Mouse (Mus musculus): ENCODE results near the gene Msx1. TPM values are rescaled to one million over a fixed set of nuclear protein-coding genes. Genes with fewer than 3 reads are reported as not detected.

The Msx1 gene
- polyA plus RNA-seq, 2 experiments: 81.2 to 122 TPM

DNA sequence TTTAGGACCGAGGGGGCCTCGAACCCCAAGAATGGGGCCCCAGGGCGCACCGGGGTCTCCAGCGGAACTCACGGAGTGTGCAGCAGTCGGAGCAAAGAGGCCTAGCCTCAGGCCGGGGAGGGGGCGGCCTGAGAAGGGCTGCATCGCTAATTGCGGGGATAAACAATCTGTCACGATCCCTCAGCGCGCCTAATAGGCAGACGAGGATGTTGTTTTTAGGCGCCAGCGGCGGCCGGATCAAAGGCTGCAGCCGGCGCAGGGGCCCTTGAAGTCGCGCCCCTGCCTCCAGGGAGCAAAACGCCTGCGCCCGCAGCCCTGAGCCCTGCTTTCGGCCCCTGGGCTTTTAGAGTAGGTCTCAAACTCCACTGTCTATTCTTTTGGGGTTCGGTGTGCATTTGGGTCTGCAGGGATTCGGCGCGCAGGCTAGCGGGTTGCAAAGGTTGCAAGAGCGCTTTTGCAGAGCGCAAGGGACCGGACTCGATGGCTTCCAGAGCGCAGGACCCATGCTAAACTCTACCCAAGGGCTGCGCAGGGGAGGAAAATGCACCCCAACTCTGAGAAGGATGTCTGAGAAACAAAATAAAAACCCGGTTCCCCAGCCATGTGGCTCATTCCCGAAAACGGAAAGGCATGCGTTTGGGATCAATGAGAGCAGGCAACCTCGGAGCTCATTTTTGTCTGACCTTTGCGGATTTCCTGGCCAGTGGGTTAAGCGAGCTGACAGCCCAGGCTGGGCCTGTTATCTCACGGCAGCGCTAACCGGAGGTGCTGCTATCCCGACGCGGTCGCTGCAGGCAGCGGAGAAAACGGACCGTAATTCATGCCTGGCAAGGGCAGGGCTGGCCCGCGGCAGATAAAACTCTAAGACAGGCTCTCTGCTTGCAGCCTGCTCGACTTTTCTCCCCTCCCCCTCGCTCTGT, 2.6 kb upstream of the Msx1 start:
- H3K9ac ChIP-seq (ENCODE audit: low read depth, low read length, severe bottlenecking): peak overlapping the region; percentile 51
- no peaks in the 10 kb centered on the region for H3K9me3 ChIP-seq (ENCODE audit: control insufficient read depth, low read length)
- H3K4me1 ChIP-seq (ENCODE audit: control insufficient read depth, insufficient read depth, low read length): peaks cover 20% of the 10 kb centered on the region
- H3K4me2 ChIP-seq (replicated peaks; ENCODE audit: low read depth, low read length, severe bottlenecking): peak overlapping the region; percentile 84
- H3K27me3 ChIP-seq (ENCODE audit: control insufficient read depth, insufficient read depth, low read length): peaks cover 76% of the 10 kb centered on the region
- no peaks in the 10 kb centered on the region for H3K36me3 ChIP-seq (ENCODE audit: control insufficient read depth, insufficient read depth, low read length)
- DNase-seq (ENCODE audit: low spot score) (no peak), ATAC-seq (ENCODE audit: low FRiP score, low read depth) (no peak)
- 3% methylated on average over 59 of the region's 59 CpGs for WGBS
- H3K27ac ChIP-seq (replicated peaks; ENCODE audit: low read depth, low read length): peak overlapping the region; percentile 64
- peak overlapping the region; percentile 60 for H3K4me3 ChIP-seq (replicated peaks; ENCODE audit: low read length)
- no peak for TF ChIP-seq POLR2A (IDR thresholded peaks at IDR 0.05; ENCODE audit: borderline replicate concordance, extremely low read depth, insufficient read depth, insufficient read length)

DNA sequence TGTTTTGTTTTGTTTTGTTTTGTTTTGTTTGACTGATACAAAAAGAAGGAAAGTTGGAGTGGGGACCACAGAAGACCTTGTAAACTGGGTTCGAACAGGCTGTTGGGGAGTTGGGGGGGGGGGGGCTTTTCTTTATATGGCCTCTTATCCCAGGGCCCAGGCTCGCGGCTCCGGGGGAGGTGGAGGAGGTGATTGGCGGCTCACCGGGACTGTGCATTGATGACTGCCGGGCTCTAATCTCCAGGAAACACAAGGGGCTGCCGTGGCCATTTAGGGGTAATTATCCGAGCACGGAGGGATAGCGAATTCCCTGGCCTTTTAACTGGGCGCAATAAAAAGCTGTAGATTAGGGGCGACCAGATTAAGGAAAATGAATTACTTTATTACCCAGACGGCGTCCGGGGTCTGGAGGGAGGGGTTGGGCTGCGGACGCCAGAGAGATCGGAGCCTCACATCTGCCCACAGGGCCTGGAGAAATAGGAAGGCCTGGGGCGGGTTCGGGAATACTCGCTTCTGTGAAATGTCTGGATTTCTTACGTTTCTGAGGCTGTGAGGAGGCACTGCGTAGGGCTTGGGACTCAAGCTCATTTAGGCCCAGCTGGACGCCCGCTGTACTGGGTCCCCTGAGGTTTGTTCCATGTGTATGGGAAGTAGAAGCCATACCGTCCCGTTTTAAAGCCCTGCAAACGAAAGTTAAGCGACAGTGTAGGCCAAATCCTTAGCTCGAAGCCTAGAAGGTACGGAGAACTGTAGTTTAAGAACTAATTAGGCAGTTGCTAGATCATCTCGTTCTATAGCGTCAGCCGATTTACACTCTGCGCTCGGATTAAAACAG, 1.4 kb upstream of the Msx1 start:
- Histone ChIP-seq H3K27me3 (ENCODE audit: control insufficient read depth, insufficient read depth, low read length) (peaks cover 69% of the 10 kb centered on the region), H3K4me2 (replicated peaks; ENCODE audit: low read depth, low read length, severe bottlenecking) (peak overlapping the region; percentile 84)

DNA sequence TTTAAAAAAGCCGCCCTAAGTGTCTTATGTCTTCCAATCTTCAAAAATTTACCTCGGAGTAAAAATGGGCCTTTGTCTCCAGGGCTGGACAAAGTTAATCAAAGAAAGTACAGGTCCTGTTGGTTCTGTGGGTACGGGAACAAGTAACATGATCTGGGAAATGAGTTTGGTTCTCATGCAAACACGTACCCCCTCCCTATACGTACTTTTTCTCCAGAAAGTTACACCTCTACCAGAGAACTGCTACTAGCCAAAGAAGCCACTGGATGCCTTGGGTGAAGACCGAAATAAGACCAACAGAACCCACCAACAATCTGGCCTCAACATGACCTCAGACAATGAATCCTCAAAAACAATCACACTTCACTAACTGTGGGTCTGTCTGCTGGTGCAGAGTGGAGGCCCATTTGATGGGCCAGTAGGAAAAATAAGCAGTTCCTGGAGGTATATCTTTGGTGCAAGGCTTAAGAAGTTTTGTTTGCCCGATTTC, 773 bp upstream of the Msx1 start:
- Histone ChIP-seq H3K4me3 (replicated peaks; ENCODE audit: low read length) (peak overlapping the region; percentile 60), H3K4me2 (replicated peaks; ENCODE audit: low read depth, low read length, severe bottlenecking) (peak overlapping the region; percentile 84), H3K27me3 (ENCODE audit: control insufficient read depth, insufficient read depth, low read length) (peaks cover 66% of the 10 kb centered on the region), H3K4me1 (ENCODE audit: control insufficient read depth, insufficient read depth, low read length) (peaks cover 24% of the 10 kb centered on the region), H3K36me3 (ENCODE audit: control insufficient read depth, insufficient read depth, low read length) (0 out of 2 replicates have a peak, but pooled peaks cover 3% of the 10 kb centered on the region), H3K9ac (ENCODE audit: low read depth, low read length, severe bottlenecking) (no peak overlapping the region), H3K9me3 (ENCODE audit: control insufficient read depth, low read length) (no peaks in the 10 kb centered on the region), H3K27ac (replicated peaks; ENCODE audit: low read depth, low read length) (peak overlapping the region; percentile 62; the same call in 1 of the 2 replicates)
- DNase-seq (ENCODE audit: low spot score) (no peak), ATAC-seq (ENCODE audit: low FRiP score, low read depth) (no peak)
- WGBS: 8% methylated on average over 7 of the region's 7 CpGs
- no peak for TF ChIP-seq POLR2A (IDR thresholded peaks at IDR 0.05; ENCODE audit: borderline replicate concordance, extremely low read depth, insufficient read depth, insufficient read length)

More for the DNA sequence above, 1.4 kb upstream of the Msx1 start:
- no peak for TF ChIP-seq POLR2A (IDR thresholded peaks at IDR 0.05; ENCODE audit: borderline replicate concordance, extremely low read depth, insufficient read depth, insufficient read length)
- Histone ChIP-seq H3K4me1 (ENCODE audit: control insufficient read depth, insufficient read depth, low read length) (peaks cover 24% of the 10 kb centered on the region), H3K9ac (ENCODE audit: low read depth, low read length, severe bottlenecking) (peak overlapping the region; percentile 51), H3K9me3 (ENCODE audit: control insufficient read depth, low read length) (no peaks in the 10 kb centered on the region), H3K36me3 (ENCODE audit: control insufficient read depth, insufficient read depth, low read length) (0 out of 2 replicates have a peak, but pooled peaks cover 3% of the 10 kb centered on the region), H3K4me3 (replicated peaks; ENCODE audit: low read length) (peak overlapping the region; percentile 60), H3K27ac (replicated peaks; ENCODE audit: low read depth, low read length) (peak overlapping the region; percentile 64)
- ATAC-seq (ENCODE audit: low FRiP score, low read depth): no peak
- 1% methylated on average over 37 of the region's 37 CpGs for WGBS
- DNase-seq (ENCODE audit: low spot score): peak; percentile 21

DNA sequence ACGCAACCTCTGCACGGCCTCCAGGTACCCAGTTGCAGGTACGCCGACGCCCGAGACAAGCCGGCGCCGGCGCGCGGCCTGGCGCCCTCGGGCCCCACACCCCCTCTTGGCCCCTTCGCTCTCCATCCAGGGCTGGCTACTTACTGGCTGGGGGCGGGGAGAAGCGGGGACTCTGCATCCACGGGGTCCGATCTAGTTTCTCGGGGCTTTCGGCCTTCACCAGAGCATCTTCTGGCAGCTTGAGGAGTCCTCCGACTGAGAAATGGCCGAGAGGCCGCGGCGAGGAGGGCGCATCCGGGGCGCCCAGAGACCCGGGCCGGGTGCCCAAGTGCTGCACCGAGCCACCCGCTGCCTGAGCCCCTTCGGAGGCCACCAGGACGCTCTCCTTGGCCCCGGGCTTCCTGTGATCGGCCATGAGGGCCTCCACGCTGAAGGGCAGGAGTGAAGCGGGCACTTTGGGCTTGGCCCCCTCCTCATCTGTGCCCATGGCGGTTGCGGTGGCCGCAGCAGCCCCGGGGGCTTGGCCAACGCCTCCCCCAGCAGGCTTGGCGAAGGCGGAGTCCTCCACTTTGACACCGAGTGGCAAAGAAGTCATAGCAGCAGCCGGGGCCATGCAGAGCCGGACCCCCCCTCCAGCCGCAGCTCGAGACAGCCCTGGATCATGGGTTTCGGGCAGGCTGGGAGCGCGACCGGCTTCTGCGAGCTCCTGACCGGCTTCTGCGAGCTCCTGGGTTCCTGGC, 492 bp downstream of the Msx1 start:
- H3K9me3 ChIP-seq (ENCODE audit: control insufficient read depth, low read length): no peaks in the 10 kb centered on the region
- peak overlapping the region; percentile 60 for H3K4me3 ChIP-seq (replicated peaks; ENCODE audit: low read length)
- H3K4me2 ChIP-seq (replicated peaks; ENCODE audit: low read depth, low read length, severe bottlenecking): peak overlapping the region; percentile 84
- WGBS: 0% methylated on average over 38 of the region's 58 CpGs
- no peak for DNase-seq (ENCODE audit: low spot score)
- peak overlapping the region; percentile 81 for H3K9ac ChIP-seq (ENCODE audit: low read depth, low read length, severe bottlenecking)
- peaks cover 66% of the 10 kb centered on the region for H3K27me3 ChIP-seq (ENCODE audit: control insufficient read depth, insufficient read depth, low read length)
- H3K4me1 ChIP-seq (ENCODE audit: control insufficient read depth, insufficient read depth, low read length): peaks cover 25% of the 10 kb centered on the region
- H3K27ac ChIP-seq (replicated peaks; ENCODE audit: low read depth, low read length): peak overlapping the region; percentile 78
- 0 out of 2 replicates have a peak, but pooled peaks cover 3% of the 10 kb centered on the region for H3K36me3 ChIP-seq (ENCODE audit: control insufficient read depth, insufficient read depth, low read length)
- TF ChIP-seq POLR2A (IDR thresholded peaks at IDR 0.05; ENCODE audit: borderline replicate concordance, extremely low read depth, insufficient read depth, insufficient read length): no peak
- ATAC-seq (ENCODE audit: low FRiP score, low read depth): peak; percentile 16
